Mouse (Mus musculus): ENCODE data around the gene Uck2.

Uck2 gene

GRCm38 (mm10) chr1:167208816-167209215, 76.3 kb downstream of the Uck2 start:
- no peak for DNase-seq (ENCODE audit: low spot score in 2 of 2)

- no peak for DNase-seq (ENCODE audit: low spot score in 2 of 2)
Observed at GRCm38 (mm10) chr1:167205177-167205750, 79.9 kb downstream of the Uck2 start.

GRCm38 (mm10) chr1:167204421-167204820, 80.7 kb downstream of the Uck2 start:
- DNase-seq (ENCODE audit: low spot score in 2 of 2): no peak

- DNase-seq (ENCODE audit: low spot score in 2 of 2): no peak
Observed at GRCm38 (mm10) chr1:167194766-167195165, 90.4 kb downstream of the Uck2 start.

GRCm38 (mm10) chr1:167187791-167188190, 97.3 kb downstream of the Uck2 start:
- DNase-seq (ENCODE audit: low spot score in 2 of 2): no peak

GRCm38 (mm10) chr1:167181919-167182616, 103.1 kb downstream of the Uck2 start:
- DNase-seq (ENCODE audit: low spot score in 2 of 2): no peak

Data from spleen, postnatal 14 days (tissue).